Mouse (Mus musculus): ENCODE data around the gene Rnf212b. TPM values are rescaled to one million over a fixed set of nuclear protein-coding genes. Genes with fewer than 3 reads are reported as not detected.
A peak's percentile ranks its signal among the peaks of the same experiment; 100 is the strongest.

Rnf212b gene
- total RNA-seq, 4 experiments from 2014 or later = 2.2 to 3.2 (median 2.5) TPM

GRCm38 (mm10) chr14:54795901-54796300, 18.0 kb upstream of the Rnf212b start:
- no peak for DNase-seq (ENCODE audit: low spot score in 2 of 2)

- no peak for DNase-seq (ENCODE audit: low spot score in 2 of 2)
These were observed 17.2 kb upstream of the Rnf212b start for GRCm38 (mm10) chr14:54796760-54797159.

- no peak for DNase-seq (ENCODE audit: low spot score in 2 of 2)
These were observed 14.3 kb upstream of the Rnf212b start for GRCm38 (mm10) chr14:54799686-54800085.

- no peak for DNase-seq (ENCODE audit: low spot score in 2 of 2)
These were observed 11.5 kb upstream of the Rnf212b start for GRCm38 (mm10) chr14:54802428-54802827.

GRCm38 (mm10) chr14:54806124-54806523, 7.8 kb upstream of the Rnf212b start:
- no peak for DNase-seq (ENCODE audit: low spot score in 2 of 2)

GRCm38 (mm10) chr14:54808718-54809667, 4.9 kb upstream of the Rnf212b start:
- no peak for DNase-seq (ENCODE audit: low spot score in 2 of 2)

- DNase-seq (ENCODE audit: low spot score in 2 of 2) = no peak
These were observed 4.3 kb upstream of the Rnf212b start for GRCm38 (mm10) chr14:54809668-54810033.

- DNase-seq (ENCODE audit: low spot score in 2 of 2) = no peak
These were observed 1.8 kb downstream of the Rnf212b start for GRCm38 (mm10) chr14:54815737-54816136.

- no peak for DNase-seq (ENCODE audit: low spot score in 2 of 2)
These were observed 3.9 kb downstream of the Rnf212b start for GRCm38 (mm10) chr14:54817791-54818190.

- DNase-seq (ENCODE audit: low spot score in 2 of 2) = no peak
These were observed 8.4 kb downstream of the Rnf212b start for GRCm38 (mm10) chr14:54822301-54822700.

GRCm38 (mm10) chr14:54823716-54824115, 9.8 kb downstream of the Rnf212b start:
- no peak for DNase-seq (ENCODE audit: low spot score in 2 of 2)

GRCm38 (mm10) chr14:54843461-54843860, 29.5 kb downstream of the Rnf212b start:
- DNase-seq (ENCODE audit: low spot score in 2 of 2) = no peak

GRCm38 (mm10) chr14:54855726-54856125, 41.8 kb downstream of the Rnf212b start:
- no peak for DNase-seq (ENCODE audit: low spot score in 2 of 2)

GRCm38 (mm10) chr14:54856703-54857102, 42.8 kb downstream of the Rnf212b start:
- no peak for DNase-seq (ENCODE audit: low spot score in 2 of 2)

GRCm38 (mm10) chr14:54857891-54858290, 44.0 kb downstream of the Rnf212b start:
- DNase-seq (ENCODE audit: low spot score in 2 of 2) = no peak

- DNase-seq (ENCODE audit: low spot score in 2 of 2) = peak in 1 of 2 experiments; percentile 31
These were observed 46.6 kb downstream of the Rnf212b start for GRCm38 (mm10) chr14:54860511-54860910.

- peak; percentile 80 to 86 for DNase-seq (ENCODE audit: low spot score in 2 of 2)
These were observed 49.8 kb downstream of the Rnf212b start for GRCm38 (mm10) chr14:54863501-54864312.

GRCm38 (mm10) chr14:54864313-54865036, 50.5 kb downstream of the Rnf212b start:
- no peak for DNase-seq (ENCODE audit: low spot score in 2 of 2)

GRCm38 (mm10) chr14:54865626-54866025, 51.7 kb downstream of the Rnf212b start:
- DNase-seq (ENCODE audit: low spot score in 2 of 2) = no peak

- no peak for DNase-seq (ENCODE audit: low spot score in 2 of 2)
These were observed 52.3 kb downstream of the Rnf212b start for GRCm38 (mm10) chr14:54866268-54866667.

GRCm38 (mm10) chr14:54866936-54867335, 53.0 kb downstream of the Rnf212b start:
- DNase-seq (ENCODE audit: low spot score in 2 of 2) = no peak

Measured in gastrocnemius, adult 8-10 months (tissue).